Mouse (Mus musculus) megakaryocyte-erythroid progenitor cell, adult 5-6 weeks (primary cell): ENCODE measurements around the gene Odf3l2. TPM values are rescaled to one million over a fixed set of nuclear protein-coding genes. Genes with fewer than 3 reads are reported as not detected.

ENCODE experiments used
- ATAC-seq: replicated peaks from 2 replicates; pipeline ENCODE4 v1.8.0; 2016; ENCODE audit warnings: mild to moderate bottlenecking, inconsistent platforms; ENCODE audit not compliant: severe bottlenecking, poor library complexity, low FRiP score, low TSS enrichment
- total RNA-seq, 2 experiments: library from RNA; stranded (forward) in 1 of 2; stranded (reverse) in 1 of 2; fragments of 200-1000, 215-1000 nt in 1 of 2; fragments of >200 nt in 1 of 2; fragmentation: Nextera tagmentation in 1 of 2; gene quantifications; 2 replicates each; pipeline ENCODE4 v1.2.3; 2014 to 2017

The Odf3l2 gene
- total RNA-seq (2014; fragmentation: Nextera tagmentation), result not detected in 2 replicates
- not detected in 2 replicates for total RNA-seq (2017)

- ATAC-seq, result no peak
These were observed at the start of gene Odf3l2 for GRCm38 (mm10) chr10:79645711-79646110. Gene Odf3l2 (minus strand): TSS chr10:79645738.

- no peak for ATAC-seq
These were observed 48.8 kb upstream of the Odf3l2 start for GRCm38 (mm10) chr10:79694379-79694655.

GRCm38 (mm10) chr10:79693580-79694378 lies 48.2 kb upstream of the Odf3l2 start:
- no peak for ATAC-seq

GRCm38 (mm10) chr10:79691986-79692548 lies 46.5 kb upstream of the Odf3l2 start:
- no peak for ATAC-seq

- ATAC-seq, result no peak
These were observed 43.6 kb upstream of the Odf3l2 start for GRCm38 (mm10) chr10:79689178-79689577.

GRCm38 (mm10) chr10:79688720-79689119 lies 43.2 kb upstream of the Odf3l2 start, which contains the start of gene Gzmm:
Gene Gzmm (plus strand): TSS chr10:79689020.
- ATAC-seq, result 0 out of 2 replicates have a peak, but pooled peaks have one; percentile 5

GRCm38 (mm10) chr10:79687513-79687912 lies 42.0 kb upstream of the Odf3l2 start:
- ATAC-seq, result no peak

- no peak for ATAC-seq
These were observed 41.2 kb upstream of the Odf3l2 start for GRCm38 (mm10) chr10:79686691-79687090.

- ATAC-seq, result no peak
These were observed 40.7 kb upstream of the Odf3l2 start for GRCm38 (mm10) chr10:79686219-79686618.

GRCm38 (mm10) chr10:79684770-79685600 lies 39.4 kb upstream of the Odf3l2 start:
- no peak for ATAC-seq

- no peak for ATAC-seq
These were observed 38.4 kb upstream of the Odf3l2 start for GRCm38 (mm10) chr10:79683726-79684640.

GRCm38 (mm10) chr10:79682916-79683582 lies 37.5 kb upstream of the Odf3l2 start:
- ATAC-seq, result peak; percentile 19

GRCm38 (mm10) chr10:79682551-79682915 lies 37.0 kb upstream of the Odf3l2 start:
- no peak for ATAC-seq

GRCm38 (mm10) chr10:79681591-79682245 lies 36.2 kb upstream of the Odf3l2 start, which contains the start of gene Cdc34:
Gene Cdc34 (plus strand): TSS chr10:79682195.
- peak; percentile 75 for ATAC-seq

GRCm38 (mm10) chr10:79680606-79681495 lies 35.3 kb upstream of the Odf3l2 start:
- peak; percentile 7; the same call in 1 of the 2 replicates for ATAC-seq

- ATAC-seq, result no peak
These were observed 30.0 kb upstream of the Odf3l2 start for GRCm38 (mm10) chr10:79675346-79676035.

GRCm38 (mm10) chr10:79673054-79673453 lies 27.5 kb upstream of the Odf3l2 start:
- no peak for ATAC-seq
